10 mouse cellular contexts compared by ENCODE assay signal in the genomic region with DNA sequence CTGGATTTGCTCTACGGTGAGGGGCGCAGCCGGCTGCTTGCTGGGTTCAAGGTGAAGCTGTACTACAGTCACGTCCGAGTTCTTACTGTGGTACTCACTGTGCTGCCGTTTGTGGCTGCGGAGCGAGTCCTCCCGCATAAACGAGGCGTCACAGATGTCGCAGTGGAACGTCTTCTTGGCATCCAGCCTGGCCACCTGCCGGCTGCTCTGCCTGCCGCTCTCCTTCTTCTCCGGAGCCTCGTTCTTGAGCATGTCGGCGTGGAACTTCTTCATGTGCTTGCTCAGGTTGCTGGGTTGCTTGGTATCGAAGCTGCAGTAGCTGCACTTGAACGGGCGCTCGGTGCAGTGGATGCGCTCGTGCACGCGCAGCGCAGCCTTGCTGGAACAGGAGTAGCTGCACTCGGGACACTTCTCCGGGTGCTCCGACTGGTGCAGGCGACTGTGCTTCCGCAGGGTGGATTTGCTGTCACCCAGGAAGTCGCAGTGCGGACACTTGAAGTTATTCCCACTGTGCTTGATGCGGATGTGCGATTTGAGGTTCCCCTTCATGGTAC. TPM values are rescaled to one million over a fixed set of nuclear protein-coding genes. Genes with fewer than 3 reads are reported as not detected.
DNase-seq lines count a peak whose midpoint lies in the region.
"Had no signal": no experiment of that assay in that cellular context is flagged by ENCODE, and none has a peak within 500 bp of the region (broad histone marks: within the 10 kb centered on the region; RNA-seq: fewer than 3 reads in every experiment).

No protein-coding gene starts in this region.

- peak; percentile 16 for DNase-seq in cerebellum, adult 11 months
- DNase-seq in cerebellum, adult 8-10 months, result no peak
- DNase-seq in cerebellum, postnatal 25 days, result peak; percentile 27 to 61
- peak; percentile 46 to 58 for DNase-seq in layer of hippocampus, postnatal 10 days (ENCODE audit: low spot score in 2 of 2)
- DNase-seq in right cerebral cortex, adult 2 months (ENCODE audit: low spot score in 2 of 2), result peak; percentile 82 to 86
- DNase-seq in thymus, postnatal 36 days, result no peak
- DNase-seq in MN1 (ENCODE audit: low spot score) (no peak), adipocyte (ENCODE audit: low spot score) (no peak)
- DNase-seq: adrenal gland, postnatal 25 days; thymus, postnatal 4 days had no signal

RNA-seq across cellular contexts. Expression of gene Zfp64, which starts 29.1 kb away (rescaled TPM):
- total RNA-seq in layer of hippocampus, postnatal 10 days (2021), result 10 to 100 TPM; 19.3 to 19.8 TPM

Comparison
In these comparisons a context has a peak if more than half of its experiments do, and no peak if none do; other contexts are left out.
1. DNase-seq: peak in cerebellum, adult 11 months (single experiment), cerebellum, postnatal 25 days (2 of 2), layer of hippocampus, postnatal 10 days (2 of 2) and right cerebral cortex, adult 2 months (2 of 2); none in cerebellum, adult 8-10 months (single experiment), thymus, postnatal 36 days (0 of 2), MN1 (single experiment) and adipocyte (single experiment).